Mouse (Mus musculus) kidney, postnatal 25 days (tissue): ENCODE data around the gene Mesd.

ENCODE experiments used
- DNase-seq, 2 experiments: peaks; one replicate each; pipeline ENCODE4 v3.0.0; 2021; ENCODE audit warnings: mixed read lengths in 2 of 2

Mesd gene

DNA sequence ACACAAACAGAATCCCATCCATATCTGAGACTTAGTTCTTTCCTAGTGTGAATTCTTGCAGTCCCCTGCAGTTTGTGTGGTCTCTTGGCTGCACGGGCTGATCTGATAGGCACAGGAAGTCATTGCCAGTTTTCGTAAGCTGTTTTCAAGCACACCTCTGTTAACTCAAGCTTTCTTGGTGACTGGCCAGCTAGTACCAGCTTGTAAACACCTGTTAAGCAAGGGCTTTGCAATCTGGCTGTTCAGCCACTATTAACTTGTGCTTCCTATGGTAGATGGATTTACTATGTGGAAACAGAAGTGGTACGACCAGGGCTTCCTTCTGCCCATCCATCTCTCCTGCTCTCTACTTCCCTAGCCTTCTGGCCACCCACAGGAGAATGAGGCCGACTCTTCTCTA, 36.0 kb downstream of the Mesd start:
- no peak for DNase-seq

DNA sequence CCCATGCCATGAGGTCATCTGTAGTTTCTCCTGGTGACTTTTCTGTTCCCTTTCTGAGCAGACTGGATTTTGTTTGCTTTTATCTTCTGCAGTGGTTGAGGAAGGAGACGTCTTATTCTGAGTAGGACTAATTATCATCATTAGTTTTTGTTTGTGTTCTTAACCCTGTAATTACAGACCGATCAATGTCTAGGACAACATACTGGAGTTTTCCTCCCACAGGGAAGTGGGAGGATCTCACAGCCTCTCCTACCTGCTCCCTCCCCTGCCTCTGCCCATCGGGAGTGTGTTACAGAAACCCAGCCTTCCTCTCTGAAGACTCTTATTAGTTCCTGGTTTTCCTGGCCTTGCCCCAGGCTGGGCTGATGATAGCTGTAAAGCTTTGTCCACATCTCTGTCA, 37.4 kb downstream of the Mesd start:
- no peak for DNase-seq

DNA sequence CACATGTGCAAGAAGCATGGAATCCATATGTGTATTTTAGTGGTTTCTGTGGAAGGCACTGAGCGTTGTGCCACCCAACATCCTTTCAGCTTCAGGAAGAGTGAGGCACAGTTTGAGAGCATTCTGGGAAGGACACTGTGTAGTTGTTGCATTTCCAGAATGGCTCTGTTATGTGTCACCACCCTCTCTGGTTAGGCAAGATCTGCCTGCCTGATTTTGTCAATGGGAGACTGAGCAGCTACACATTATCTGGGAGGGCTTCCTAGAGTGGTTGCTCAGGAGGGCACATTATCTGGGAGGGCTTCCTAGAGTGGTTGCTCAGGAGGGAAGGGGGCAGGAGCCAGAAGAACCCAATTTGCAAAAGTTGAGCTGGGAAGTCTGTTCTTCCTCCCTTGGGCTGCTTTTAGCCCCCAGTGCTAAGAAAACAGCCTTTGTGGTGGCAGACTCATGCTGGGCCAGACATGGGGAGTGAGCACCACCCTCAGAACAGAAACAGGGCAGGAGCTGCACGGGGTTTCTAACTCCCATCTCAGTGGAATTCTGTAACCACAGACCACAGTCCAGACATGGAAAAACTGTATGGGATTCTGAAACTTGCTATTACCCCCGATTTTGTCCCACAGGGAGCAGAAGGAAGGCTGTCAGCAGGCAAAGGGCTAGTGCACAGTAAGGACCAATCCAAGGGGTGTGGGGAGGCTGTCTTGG, 54.9 kb downstream of the Mesd start:
- no peak for DNase-seq

DNA sequence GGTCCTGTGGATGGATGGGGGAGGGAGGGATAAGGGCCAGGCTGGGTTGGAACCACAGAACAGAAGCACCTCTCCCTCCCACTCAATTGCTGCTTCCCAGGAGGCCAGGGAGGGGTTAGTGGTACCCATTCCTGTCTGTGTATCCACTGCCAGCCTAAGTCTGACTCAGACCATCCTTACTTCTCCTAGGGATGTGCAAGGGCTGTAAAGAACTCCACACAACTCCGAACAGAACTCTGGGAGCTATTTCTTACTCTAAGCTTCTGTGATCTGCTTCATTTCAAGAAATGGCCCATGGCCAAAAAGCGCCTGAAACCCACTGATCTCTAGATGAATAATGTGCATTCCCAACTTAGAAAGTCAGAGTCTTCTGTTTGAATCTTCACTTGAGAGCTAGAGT, 55.9 kb downstream of the Mesd start:
- no peak for DNase-seq

DNA sequence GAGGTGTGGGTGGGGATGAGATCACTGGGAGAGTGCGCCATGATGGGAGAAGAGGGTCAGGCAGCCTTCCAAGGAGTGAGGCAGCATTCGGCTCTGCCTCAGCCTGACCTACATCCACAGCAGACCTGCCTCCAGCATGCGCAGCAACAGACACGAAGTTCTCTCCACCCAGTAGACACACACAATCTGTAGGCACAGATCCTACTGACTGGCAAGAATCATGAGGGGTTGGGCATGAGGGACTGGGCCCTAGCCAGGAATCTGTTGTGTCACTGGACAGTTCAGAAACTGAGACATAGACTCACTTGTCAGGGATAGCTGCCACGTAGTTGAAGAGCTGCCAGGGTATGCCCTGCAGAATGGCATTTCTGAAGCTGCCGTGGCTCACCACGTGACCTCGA, 57.4 kb downstream of the Mesd start:
- DNase-seq, result no peak

DNA sequence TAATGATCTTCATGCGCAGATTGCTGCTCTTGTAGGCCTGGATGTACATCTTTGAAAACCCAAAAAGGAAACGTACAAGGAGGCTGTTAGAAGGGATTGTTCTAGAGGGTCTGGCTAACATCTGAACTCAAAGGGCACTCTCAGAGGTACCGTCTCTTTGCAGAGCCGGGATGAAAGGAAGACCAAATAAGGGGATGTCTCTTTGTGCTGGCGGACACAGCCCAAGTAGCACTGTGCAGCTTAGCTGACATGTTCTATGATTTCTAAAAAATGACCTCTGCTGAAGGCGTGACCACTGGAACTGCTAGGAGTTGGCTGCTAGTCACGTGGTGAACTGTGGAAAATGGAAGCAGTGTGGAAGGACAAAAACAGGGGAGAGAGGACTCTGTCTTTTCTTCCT, 64.5 kb downstream of the Mesd start:
- no peak for DNase-seq

DNA sequence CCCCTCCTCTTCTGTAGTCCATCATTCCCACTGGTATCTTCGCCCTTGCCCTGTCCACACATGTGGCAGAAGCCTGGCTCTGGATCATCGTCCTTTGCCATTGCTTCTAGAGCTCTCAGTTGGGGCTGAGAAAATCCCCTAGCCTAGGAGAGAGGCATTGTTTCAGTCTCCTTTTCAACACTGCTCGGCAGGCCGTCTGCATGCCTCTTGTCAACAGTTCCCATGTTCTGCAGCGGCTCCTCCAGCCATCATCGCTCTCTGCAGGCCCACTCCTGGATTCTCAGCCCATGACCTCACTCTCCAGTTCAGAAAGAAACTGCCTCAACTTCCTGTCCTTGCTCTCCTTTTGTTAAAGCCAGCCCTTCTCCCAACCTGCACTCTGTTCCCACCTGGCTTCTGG, 65.4 kb downstream of the Mesd start:
- no peak for DNase-seq
